Mouse (Mus musculus): ENCODE measurements around the gene 4921524J17Rik.

Gene 4921524J17Rik

GRCm38 (mm10) chr8:85432168-85433016 is at the start of gene 4921524J17Rik:
Gene 4921524J17Rik (minus strand): TSS chr8:85432833.
- in situ Hi-C loops (cut with MboI), result no loop called here

- in situ Hi-C loops (cut with MboI), result no loop called here
Measured at GRCm38 (mm10) chr8:85482427-85482826, 49.8 kb upstream of the 4921524J17Rik start.

GRCm38 (mm10) chr8:85481900-85482299 is 49.3 kb upstream of the 4921524J17Rik start:
- in situ Hi-C loops (cut with MboI), result no loop called here

GRCm38 (mm10) chr8:85479710-85480109 is 47.1 kb upstream of the 4921524J17Rik start:
- in situ Hi-C loops (cut with MboI), result no loop called here

- in situ Hi-C loops (cut with MboI), result no loop called here
Measured at GRCm38 (mm10) chr8:85478397-85478796, 45.8 kb upstream of the 4921524J17Rik start.

GRCm38 (mm10) chr8:85476970-85477545 is 44.4 kb upstream of the 4921524J17Rik start:
- in situ Hi-C loops (cut with MboI), result no loop called here

GRCm38 (mm10) chr8:85474924-85475323 is 42.3 kb upstream of the 4921524J17Rik start:
- in situ Hi-C loops (cut with MboI), result loop anchor here (25.0 kb wide), 1 partner anchor 187 kb away; no protein-coding TSS in a partner anchor

- in situ Hi-C loops (cut with MboI), result loop anchor here (25.0 kb wide), 1 partner anchor 189 kb away; no protein-coding TSS in a partner anchor
Measured at GRCm38 (mm10) chr8:85473246-85473645, 40.6 kb upstream of the 4921524J17Rik start.

- in situ Hi-C loops (cut with MboI), result loop anchor here (25.0 kb wide), 1 partner anchor 190 kb away; no protein-coding TSS in a partner anchor
Measured at GRCm38 (mm10) chr8:85472800-85473199, 40.2 kb upstream of the 4921524J17Rik start.

- in situ Hi-C loops (cut with MboI), result loop anchor here (25.0 kb wide), 1 partner anchor 192 kb away; no protein-coding TSS in a partner anchor
Measured at GRCm38 (mm10) chr8:85470753-85471152, 38.1 kb upstream of the 4921524J17Rik start.

GRCm38 (mm10) chr8:85466056-85466455 is 33.4 kb upstream of the 4921524J17Rik start:
- in situ Hi-C loops (cut with MboI), result loop anchor here (25.0 kb wide), 1 partner anchor 196 kb away; no protein-coding TSS in a partner anchor

GRCm38 (mm10) chr8:85464316-85464715 is 31.7 kb upstream of the 4921524J17Rik start:
- in situ Hi-C loops (cut with MboI), result loop anchor here (25.0 kb wide), 1 partner anchor 198 kb away; no protein-coding TSS in a partner anchor

- in situ Hi-C loops (cut with MboI), result loop anchor here (25.0 kb wide), 1 partner anchor 200 kb away; no protein-coding TSS in a partner anchor
Measured at GRCm38 (mm10) chr8:85462441-85462840, 29.8 kb upstream of the 4921524J17Rik start.

GRCm38 (mm10) chr8:85461377-85461776 is 28.7 kb upstream of the 4921524J17Rik start:
- in situ Hi-C loops (cut with MboI), result loop anchor here (25.0 kb wide), 1 partner anchor 201 kb away; no protein-coding TSS in a partner anchor

GRCm38 (mm10) chr8:85460804-85461203 is 28.2 kb upstream of the 4921524J17Rik start:
- in situ Hi-C loops (cut with MboI), result loop anchor here (25.0 kb wide), 1 partner anchor 201 kb away; no protein-coding TSS in a partner anchor

GRCm38 (mm10) chr8:85459582-85459981 is 26.9 kb upstream of the 4921524J17Rik start:
- in situ Hi-C loops (cut with MboI), result loop anchor here (25.0 kb wide), 1 partner anchor 203 kb away; no protein-coding TSS in a partner anchor

- in situ Hi-C loops (cut with MboI), result loop anchor here (25.0 kb wide), 1 partner anchor 206 kb away; no protein-coding TSS in a partner anchor
Measured at GRCm38 (mm10) chr8:85456536-85456935, 23.9 kb upstream of the 4921524J17Rik start.

GRCm38 (mm10) chr8:85454750-85455149 is 22.1 kb upstream of the 4921524J17Rik start:
- in situ Hi-C loops (cut with MboI), result loop anchor here (25.0 kb wide), 1 partner anchor 208 kb away; no protein-coding TSS in a partner anchor

GRCm38 (mm10) chr8:85453256-85453655 is 20.6 kb upstream of the 4921524J17Rik start:
- in situ Hi-C loops (cut with MboI), result loop anchor here (25.0 kb wide), 1 partner anchor 209 kb away; no protein-coding TSS in a partner anchor

- in situ Hi-C loops (cut with MboI), result loop anchor here (25.0 kb wide), 1 partner anchor 210 kb away; no protein-coding TSS in a partner anchor
Measured at GRCm38 (mm10) chr8:85452328-85452727, 19.7 kb upstream of the 4921524J17Rik start.

- in situ Hi-C loops (cut with MboI), result loop anchor here (25.0 kb wide), 1 partner anchor 212 kb away; no protein-coding TSS in a partner anchor
Measured at GRCm38 (mm10) chr8:85450335-85450734, 17.7 kb upstream of the 4921524J17Rik start.

Measured in mature B cell (primary cell).